Mouse (Mus musculus): ENCODE measurements around the gene Afg1l. TPM values are rescaled to one million over a fixed set of nuclear protein-coding genes. Genes with fewer than 3 reads are reported as not detected.

Afg1l gene
- polyA plus RNA-seq (2017; shearing (Covaris generic)), result 9.1 TPM

DNA sequence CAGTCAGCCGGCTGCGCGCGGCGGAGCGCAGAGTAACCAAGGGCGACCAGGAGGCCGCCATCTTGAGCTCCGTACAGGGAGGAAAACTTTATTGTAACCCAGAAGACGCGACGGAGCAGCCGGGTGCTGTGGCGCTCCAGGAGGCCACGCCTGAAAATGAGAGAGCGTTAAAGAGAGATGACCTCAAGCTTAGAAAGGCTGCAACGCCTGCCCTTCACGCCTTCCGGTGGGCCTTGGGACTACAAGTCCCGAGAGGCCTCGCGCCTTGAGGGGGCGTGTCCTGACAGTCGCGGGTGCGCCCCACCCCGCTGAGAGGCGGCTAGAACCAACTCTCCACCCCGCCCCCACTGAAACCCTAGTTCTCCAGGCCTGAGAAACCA lies at the start of gene Afg1l:
Gene Afg1l, minus strand, starts transcription at position 225 of the 380 bp plus-strand sequence.

GRCm38 (mm10) chr10:42501775-42502348 lies 23.5 kb upstream of the Afg1l start, which contains the start of gene Snx3:
Gene Snx3, plus strand, starts transcription at chr10:42502030.

GRCm38 (mm10) chr10:42276507-42277345 lies 201.6 kb downstream of the Afg1l start, which contains the start of gene Foxo3:
Gene Foxo3, minus strand, starts transcription at chr10:42276755.

Other genes starting within 250 kb of the Afg1l start
- 2.5 TPM for gene Foxo3, start 201.8 kb downstream of the Afg1l start, polyA plus RNA-seq (2017; shearing (Covaris generic))
- 287 TPM for gene Snx3, start 23.5 kb upstream of the Afg1l start, polyA plus RNA-seq (2017; shearing (Covaris generic))
- gene Nr2e1, start 105.1 kb upstream of the Afg1l start, polyA plus RNA-seq (2017; shearing (Covaris generic)), result not detected
- 33.0 TPM for gene Ostm1, start 105.3 kb upstream of the Afg1l start, polyA plus RNA-seq (2017; shearing (Covaris generic))

All from activated CD4-positive, CD25-positive, alpha-beta regulatory T cell, adult 9 weeks (primary cell).